In the genomic region with DNA sequence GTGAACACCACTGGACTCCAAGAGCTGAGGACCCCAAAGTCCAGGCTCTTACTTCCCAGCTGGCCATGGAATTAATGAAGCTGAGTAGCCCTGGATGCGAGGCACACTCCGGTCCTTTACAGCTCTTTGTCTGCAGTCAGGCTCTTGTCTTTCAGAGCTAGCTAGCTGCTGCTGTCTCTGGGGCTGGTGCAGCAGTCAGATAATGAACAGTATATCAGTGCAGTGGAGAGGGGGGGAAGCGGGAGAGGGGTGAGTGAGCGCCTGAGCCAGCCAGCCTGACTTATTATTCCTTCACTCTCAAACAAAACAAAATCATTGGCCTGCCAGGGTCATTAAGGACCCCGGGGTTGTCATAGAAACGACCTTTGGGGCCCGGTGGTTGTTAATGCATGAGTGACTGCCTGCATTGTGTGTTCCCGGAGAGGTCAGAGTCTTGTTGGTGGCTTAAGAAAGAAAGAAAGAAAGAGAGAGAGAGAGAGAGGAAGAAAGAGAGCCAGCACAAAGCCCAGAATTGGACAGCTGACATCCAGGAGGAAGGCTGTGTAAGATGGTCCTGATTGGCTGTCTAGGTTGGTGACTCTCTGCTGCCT, we compare ENCODE assay signal across 8 mouse cellular contexts.
A peak's percentile ranks its signal among the peaks of the same experiment; 100 is the strongest.
DNase-seq lines count a peak whose midpoint lies in the region; ATAC-seq and TF ChIP-seq lines count a peak whose summit lies in the region.

No protein-coding gene starts in this region.

- no peak for TF ChIP-seq EP300 in heart, postnatal 0 days (IDR thresholded peaks at IDR 0.05; ENCODE audit: low read depth)

- no peaks in the 10 kb centered on the region for H3K9me3 ChIP-seq in heart, postnatal 0 days (replicated peaks; ENCODE audit: control insufficient read depth, low read length)
- no peaks in the 10 kb centered on the region for H3K9me3 ChIP-seq in hindbrain, embryonic 11.5 days (ENCODE audit: control insufficient read depth, low read length)
- H3K9me3 ChIP-seq in midbrain, embryonic 16.5 days (replicated peaks; ENCODE audit: control insufficient read depth, low read length, poor library complexity, severe bottlenecking) = no peaks in the 10 kb centered on the region

- no peak overlapping the region for H3K27ac ChIP-seq in heart, postnatal 0 days (ENCODE audit: low read depth)
- H3K27ac ChIP-seq in hindbrain, embryonic 11.5 days (ENCODE audit: low read depth, low read length) = peak overlapping the region; percentile 100
- H3K27ac ChIP-seq in midbrain, embryonic 16.5 days (ENCODE audit: low read length) = peak overlapping the region; percentile 96

- H3K27me3 ChIP-seq in heart, postnatal 0 days (ENCODE audit: control insufficient read depth, insufficient read depth, low read length) = no peaks in the 10 kb centered on the region
- H3K27me3 ChIP-seq in hindbrain, embryonic 11.5 days (ENCODE audit: control insufficient read depth, insufficient read depth, low read length) = no peaks in the 10 kb centered on the region
- no peaks in the 10 kb centered on the region for H3K27me3 ChIP-seq in midbrain, embryonic 16.5 days (ENCODE audit: control insufficient read depth, insufficient read depth, low read depth, low read length)

- 11% methylated on average over 8 of the region's 8 CpGs for WGBS in heart, postnatal 0 days
- 1% methylated on average over 8 of the region's 8 CpGs for WGBS in hindbrain, embryonic 11.5 days
- WGBS in midbrain, embryonic 16.5 days = 3% methylated on average over 8 of the region's 8 CpGs

- ATAC-seq in heart, postnatal 0 days (ENCODE audit: insufficient read depth, low read depth) = 0 out of 2 replicates have a peak, but pooled peaks have one; percentile 24
- peak; percentile 98 for ATAC-seq in hindbrain, embryonic 11.5 days (ENCODE audit: low FRiP score)
- peak; percentile 96 for ATAC-seq in midbrain, embryonic 16.5 days

- TF ChIP-seq CTCF in heart, postnatal 0 days (IDR thresholded peaks at IDR 0.05; ENCODE audit: low read depth) = no peak

- no peaks in the 10 kb centered on the region for H3K36me3 ChIP-seq in heart, postnatal 0 days (replicated peaks; ENCODE audit: control insufficient read depth, insufficient read depth, low read length)
- no peaks in the 10 kb centered on the region for H3K36me3 ChIP-seq in hindbrain, embryonic 11.5 days (ENCODE audit: control insufficient read depth, insufficient read depth, low read length)
- no peaks in the 10 kb centered on the region for H3K36me3 ChIP-seq in midbrain, embryonic 16.5 days (ENCODE audit: control insufficient read depth, insufficient read depth, low read length)

- H3K4me2 ChIP-seq in heart, postnatal 0 days (ENCODE audit: low read depth, low read length) = peak overlapping the region; percentile 38; the same call in 1 of the 2 replicates
- peak overlapping the region; percentile 39 for H3K4me2 ChIP-seq in hindbrain, embryonic 11.5 days (replicated peaks; ENCODE audit: low read depth, low read length)
- H3K4me2 ChIP-seq in midbrain, embryonic 16.5 days (ENCODE audit: low read length) = peak overlapping the region; percentile 50

- 0 out of 2 replicates have a peak overlapping the region, but pooled peaks have one; percentile 12 for H3K4me3 ChIP-seq in heart, postnatal 0 days (ENCODE audit: low read depth, low read length)
- no peak overlapping the region for H3K4me3 ChIP-seq in hindbrain, embryonic 11.5 days (ENCODE audit: low read depth, low read length)
- no peak overlapping the region for H3K4me3 ChIP-seq in midbrain, embryonic 16.5 days (ENCODE audit: low read depth, low read length)

- DNase-seq in heart, postnatal 0 days (ENCODE audit: low spot score) = no peak
- no peak for DNase-seq in heart, adult 11 months
- peak; percentile 39 for DNase-seq in brain, adult 2 months (ENCODE audit: low read depth, low spot score)
- DNase-seq in hindbrain, embryonic 11.5 days (ENCODE audit: low spot score) = peak; percentile 92
- DNase-seq in layer of hippocampus, postnatal 14 days (ENCODE audit: low spot score in 2 of 2) = peak; percentile 28 to 60
- no peak for DNase-seq in urinary bladder, postnatal 10 days (ENCODE audit: low spot score)
- no peak for DNase-seq in cerebellum, adult 9-11 months

- 0 out of 2 replicates have a peak overlapping the region, but pooled peaks have one; percentile 12 for H3K9ac ChIP-seq in heart, postnatal 0 days (replicated peaks; ENCODE audit: low read depth, low read length)
- H3K9ac ChIP-seq in hindbrain, embryonic 11.5 days (ENCODE audit: low read depth, low read length) = peak overlapping the region; percentile 68
- H3K9ac ChIP-seq in midbrain, embryonic 16.5 days (ENCODE audit: low read depth, low read length) = peak overlapping the region; percentile 60

- H3K4me1 ChIP-seq in heart, postnatal 0 days (ENCODE audit: control insufficient read depth, insufficient read depth) = peaks cover 15% of the 10 kb centered on the region
- H3K4me1 ChIP-seq in hindbrain, embryonic 11.5 days (replicated peaks; ENCODE audit: control insufficient read depth, insufficient read depth, low read length) = peaks cover 17% of the 10 kb centered on the region
- peaks cover 23% of the 10 kb centered on the region for H3K4me1 ChIP-seq in midbrain, embryonic 16.5 days (ENCODE audit: control insufficient read depth, insufficient read depth, low read length)

Comparison
In these comparisons a context has a peak if more than half of its experiments do, and no peak if none do; other contexts are left out.
1. ATAC-seq: peak in every context shown above with its lines; median percentile 98 in hindbrain, embryonic 11.5 days; 96 in midbrain, embryonic 16.5 days; 24 in heart, postnatal 0 days.
2. DNase-seq: peak in brain, adult 2 months (single experiment), hindbrain, embryonic 11.5 days (single experiment) and layer of hippocampus, postnatal 14 days (2 of 2); none in heart, postnatal 0 days (single experiment), heart, adult 11 months (single experiment), urinary bladder, postnatal 10 days (single experiment) and cerebellum, adult 9-11 months (single experiment).
3. H3K9ac ChIP-seq: peak in every context shown above with its lines; median percentile 68 in hindbrain, embryonic 11.5 days; 60 in midbrain, embryonic 16.5 days; 12 in heart, postnatal 0 days.
4. Peak in every context shown above with its lines, with median percentiles within 50 percentile points of each other: H3K4me2 ChIP-seq.